ENCODE assay signal across 21 mouse cellular contexts in genomic region chr17:34635671-34636070, GRCm38 (mm10). TPM values are rescaled to one million over a fixed set of nuclear protein-coding genes. Genes with fewer than 3 reads are reported as not detected.
"Had no signal": no experiment of that assay in that cellular context is flagged by ENCODE, and none has a peak within 500 bp of the region (broad histone marks: within the 10 kb centered on the region; RNA-seq: fewer than 3 reads in every experiment).

No protein-coding gene starts in this region.

- DNase-seq: kidney, adult 8-10 months; kidney, postnatal 14 days; kidney, postnatal 4 days; liver; lung, adult 18-20 months; lung, postnatal 10 days; lung, postnatal 36 days; retina, postnatal 1 day; right cerebral cortex, postnatal 25 days; spleen, adult 18-20 months; thymus, postnatal 4 days had no signal

- H3K4me2 ChIP-seq: limb, embryonic 13.5 days; liver, embryonic 12.5 days; liver, embryonic 15.5 days; lung, embryonic 15.5 days; midbrain, embryonic 12.5 days; midbrain, embryonic 15.5 days; neural tube, embryonic 13.5 days; stomach, embryonic 15.5 days had no signal

- ATAC-seq: liver, embryonic 12.5 days; midbrain, embryonic 15.5 days had no signal

- H3K9me3 ChIP-seq: limb, embryonic 10.5 days; limb, embryonic 13.5 days; liver, embryonic 12.5 days; liver, embryonic 15.5 days; lung, embryonic 15.5 days; midbrain, embryonic 12.5 days; midbrain, embryonic 15.5 days; neural tube, embryonic 13.5 days; stomach, embryonic 15.5 days had no signal

- H3K27ac ChIP-seq: limb, embryonic 10.5 days; limb, embryonic 13.5 days; liver, embryonic 12.5 days; liver, embryonic 15.5 days; lung, embryonic 15.5 days; midbrain, embryonic 12.5 days; midbrain, embryonic 15.5 days; neural tube, embryonic 13.5 days; stomach, embryonic 15.5 days had no signal

- H3K36me3 ChIP-seq: limb, embryonic 10.5 days; limb, embryonic 13.5 days; liver, embryonic 12.5 days; liver, embryonic 15.5 days; lung, embryonic 15.5 days; midbrain, embryonic 12.5 days; midbrain, embryonic 15.5 days; neural tube, embryonic 13.5 days; stomach, embryonic 15.5 days had no signal

- H3K9ac ChIP-seq: limb, embryonic 13.5 days; liver, embryonic 12.5 days; liver, embryonic 15.5 days; lung, embryonic 15.5 days; midbrain, embryonic 12.5 days; midbrain, embryonic 15.5 days; neural tube, embryonic 13.5 days; stomach, embryonic 15.5 days had no signal

- H3K4me3 ChIP-seq: limb, embryonic 10.5 days; limb, embryonic 13.5 days; liver, embryonic 12.5 days; liver, embryonic 15.5 days; lung, embryonic 15.5 days; midbrain, embryonic 12.5 days; midbrain, embryonic 15.5 days; neural tube, embryonic 13.5 days; stomach, embryonic 15.5 days had no signal

RNA-seq across cellular contexts. Expression of gene Prrt1, which starts 6.3 kb away (rescaled TPM):
- total RNA-seq: neutrophil, adult 5-6 weeks had no signal
- polyA plus RNA-seq: liver, embryonic 12.5 days; liver, embryonic 15.5 days had no signal
